Mouse (Mus musculus) frontal cortex, postnatal 36 days (tissue): ENCODE measurements at regions not wholly inside any gene's neighbourhood (a gene's known extent, or its start where the extent isn't known, plus 50 kb on each side); places are given as distances from the start of the nearest gene placed in this dataset.
"Not testable (repeated sequence)": the region's sequence is repeated elsewhere in the genome, so short reads cannot be mapped to it uniquely, and the experiment has no call there.

Experiments
- DNase-seq, 2 experiments: peaks; one replicate each; pipeline ENCODE4 v3.0.0; 2022; ENCODE audit warnings: low spot score in 2 of 2

DNA sequence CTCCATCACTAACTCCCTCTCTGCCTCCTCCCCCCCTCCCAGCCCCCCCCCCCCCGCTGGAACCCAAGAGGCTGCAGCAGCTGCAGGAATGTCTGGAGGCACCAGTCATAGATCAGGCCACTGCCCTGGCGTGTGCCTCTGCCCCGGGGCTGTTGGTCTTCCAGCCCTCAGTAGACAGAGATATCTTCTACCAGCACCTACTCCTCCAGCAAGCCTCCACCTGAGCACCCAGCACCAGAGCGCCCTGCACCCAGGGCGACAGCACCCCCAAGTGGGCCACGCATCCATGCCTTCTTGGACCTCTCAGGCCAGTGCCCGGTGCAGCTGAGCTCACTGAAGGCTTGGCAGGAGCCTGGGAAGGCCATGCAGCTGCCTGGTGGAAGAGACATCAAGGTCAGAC is 936.5 kb downstream of the Diaph3 start:
- DNase-seq: no peak

- no peak for DNase-seq
Observed at GRCm38 (mm10) chr14:86197864-86198263, 943.2 kb downstream of the Diaph3 start.

DNA sequence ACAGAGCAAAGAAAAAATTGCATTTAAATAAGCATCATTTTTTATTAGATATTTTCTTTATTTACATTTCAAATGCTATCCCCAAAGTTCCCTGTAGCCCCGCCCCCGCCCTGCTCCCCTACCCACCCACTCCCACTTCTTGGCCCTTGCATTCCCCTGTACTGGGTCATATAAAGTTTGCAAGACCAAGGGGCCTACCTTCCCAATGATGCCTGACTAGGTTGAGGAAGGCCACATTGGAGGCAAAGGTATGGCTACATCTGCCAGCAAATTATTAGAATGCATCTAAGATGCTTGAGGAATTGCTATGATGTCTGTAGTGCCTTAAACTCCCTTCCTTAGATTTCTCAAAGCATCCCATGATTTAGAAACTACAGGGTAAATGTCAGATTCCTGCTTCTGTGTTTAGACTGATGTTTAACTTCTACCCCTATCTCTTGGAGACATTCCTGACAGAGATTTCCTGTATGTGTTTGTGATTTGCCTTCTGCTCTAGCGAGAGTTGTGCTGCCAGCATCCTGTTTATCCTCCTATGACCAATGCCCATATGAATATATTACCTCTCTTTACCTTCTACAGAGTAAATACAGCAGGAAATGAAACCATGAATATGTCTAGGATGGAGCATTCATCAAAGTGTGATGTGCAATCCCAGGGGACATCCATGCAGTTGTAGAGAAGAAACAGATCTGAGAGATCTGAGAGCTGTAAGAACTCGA is 956.2 kb downstream of the Diaph3 start:
- no peak for DNase-seq

- DNase-seq: no peak
Observed at GRCm38 (mm10) chr14:86178517-86178916, 962.5 kb downstream of the Diaph3 start.

GRCm38 (mm10) chr14:86171118-86171517 is 969.9 kb downstream of the Diaph3 start:
- peak in 1 of 2 experiments; percentile 69 for DNase-seq

GRCm38 (mm10) chr14:86159151-86159550 is 981.9 kb downstream of the Diaph3 start:
- DNase-seq: peak; percentile 81 to 90

DNA sequence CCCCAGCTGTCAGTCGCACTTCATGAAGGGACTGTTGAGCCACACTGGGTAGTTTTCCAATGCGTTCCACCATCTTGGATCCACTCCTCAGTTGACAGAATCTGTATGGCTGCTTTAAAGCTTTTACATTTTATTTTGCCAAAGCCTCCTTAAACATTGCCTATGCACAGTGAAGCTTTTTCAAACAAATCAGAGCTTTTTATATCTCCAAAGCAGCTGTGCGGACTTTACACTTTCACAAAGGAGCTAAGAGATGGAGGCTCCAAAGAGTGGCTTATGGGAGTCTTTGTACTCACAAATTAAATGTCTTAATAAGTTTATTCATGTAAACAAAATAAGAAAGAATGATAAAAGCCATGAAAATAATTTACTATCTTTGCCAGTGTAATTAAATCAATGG is 986.3 kb downstream of the Diaph3 start:
- DNase-seq: peak in 1 of 2 experiments; percentile 30

GRCm38 (mm10) chr14:86151276-86151675 is 989.8 kb downstream of the Diaph3 start:
- DNase-seq: no peak

DNA sequence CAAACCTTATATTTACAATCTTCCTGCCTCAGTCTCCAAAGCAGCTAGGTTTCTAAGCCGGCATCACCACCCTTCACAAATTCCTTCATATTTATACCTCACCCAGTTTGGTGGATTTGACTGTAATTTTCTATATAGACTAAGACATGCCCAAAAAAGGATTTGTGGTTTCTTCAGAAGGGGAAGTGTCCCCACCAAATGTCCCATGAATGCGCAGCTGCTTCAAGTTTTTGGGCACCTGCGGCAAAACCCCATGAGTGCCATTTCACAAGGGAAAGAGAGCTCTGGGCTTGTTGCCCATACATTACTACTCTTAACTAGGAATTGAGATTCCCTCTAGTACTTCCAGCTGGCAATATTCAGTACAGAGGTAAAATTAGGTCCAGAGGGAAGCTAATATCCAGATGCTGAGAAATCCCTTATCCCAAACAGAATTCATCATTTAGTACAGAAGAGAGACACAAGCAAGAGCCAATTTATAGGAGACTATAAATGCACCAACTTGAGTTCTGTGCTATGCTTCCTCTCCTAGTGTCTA is 990.6 kb downstream of the Diaph3 start:
- DNase-seq: no peak

GRCm38 (mm10) chr14:86115254-86116057 is 1025.6 kb downstream of the Diaph3 start:
- DNase-seq: no peak

DNA sequence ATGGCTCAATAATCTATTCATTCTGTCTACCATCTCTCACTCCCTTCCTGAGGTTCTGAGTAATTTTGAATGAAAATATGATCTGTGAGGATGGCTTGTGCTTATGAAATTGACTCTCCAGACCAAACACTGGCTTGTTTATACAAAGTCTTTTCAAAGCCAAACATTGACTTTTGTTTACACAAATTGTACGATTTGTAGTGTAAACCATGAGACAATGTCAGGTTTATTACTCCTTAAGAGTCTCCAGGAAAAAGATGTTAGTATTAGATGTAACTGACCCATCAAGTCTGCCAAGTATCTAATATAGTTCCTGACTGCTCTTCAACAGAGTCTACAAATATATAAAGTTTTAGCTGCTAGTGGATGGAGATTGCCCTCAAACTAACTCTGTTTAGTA is 1039.5 kb downstream of the Diaph3 start:
- DNase-seq: no peak

GRCm38 (mm10) chr14:86070313-86071100 is 1070.5 kb downstream of the Diaph3 start:
- no peak for DNase-seq

DNA sequence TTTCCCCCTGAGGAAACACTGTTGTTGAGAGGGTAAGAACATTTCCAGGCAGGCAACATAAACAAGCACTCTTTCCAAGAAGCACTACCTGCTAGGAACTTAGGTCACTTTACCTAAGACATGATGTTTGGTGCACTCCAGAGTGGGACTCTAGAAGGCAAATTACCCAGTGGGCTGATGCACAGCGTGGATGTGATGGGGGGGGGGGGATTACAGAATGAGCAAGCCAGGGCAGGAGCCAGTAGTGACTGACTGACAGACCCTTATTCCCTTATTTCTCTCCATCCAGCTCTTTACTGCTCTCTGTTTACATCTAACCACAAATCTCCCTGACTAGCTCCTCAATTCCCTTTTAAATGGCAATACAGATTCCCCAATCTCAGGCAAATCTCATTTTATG is 1071.7 kb downstream of the Diaph3 start:
- no peak for DNase-seq

- DNase-seq: no peak
Observed at GRCm38 (mm10) chr14:86067743-86068142, 1073.3 kb downstream of the Diaph3 start.

DNA sequence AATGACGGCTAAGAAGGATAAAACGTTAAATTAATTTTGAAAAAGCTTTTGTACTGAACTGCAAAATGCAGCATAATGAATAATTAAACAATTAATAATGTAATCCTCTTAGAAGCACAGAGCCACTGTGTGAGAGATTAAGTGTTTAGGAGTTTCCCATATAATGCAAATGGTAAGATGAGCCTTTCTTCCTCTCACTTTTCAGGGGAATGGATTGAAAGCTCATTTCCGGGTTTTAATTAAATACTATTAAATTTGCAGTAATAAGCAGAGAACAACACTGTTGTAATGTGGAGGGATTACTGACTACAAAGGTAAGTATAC is 1077.5 kb downstream of the Diaph3 start:
- DNase-seq: no peak

- peak in 1 of 2 experiments; percentile 11 for DNase-seq
Observed at GRCm38 (mm10) chr14:86062885-86063619, 1078.0 kb downstream of the Diaph3 start.

GRCm38 (mm10) chr14:86056991-86057390 is 1084.0 kb downstream of the Diaph3 start:
- no peak for DNase-seq

DNA sequence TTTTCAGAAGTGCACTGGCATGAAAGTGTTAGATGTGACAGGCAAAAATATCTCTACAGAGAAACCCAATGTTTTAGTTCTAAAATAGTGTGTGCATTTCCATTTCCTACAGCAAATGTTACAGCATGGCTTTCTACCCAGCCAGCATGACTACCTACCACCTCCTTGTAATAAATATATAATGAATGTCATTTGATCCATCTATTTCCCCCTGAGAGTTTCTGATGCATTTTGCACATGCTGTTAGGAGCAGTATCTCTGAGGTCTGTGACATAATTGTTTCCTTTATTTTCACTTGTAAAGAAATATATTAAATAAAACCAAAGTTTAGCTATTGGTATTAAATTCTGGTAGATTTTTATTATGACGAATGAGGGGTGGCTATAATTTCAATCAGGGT is 1086.4 kb downstream of the Diaph3 start:
- no peak for DNase-seq

GRCm38 (mm10) chr14:86029401-86029800 is 1111.6 kb downstream of the Diaph3 start:
- no peak for DNase-seq

GRCm38 (mm10) chr14:86017611-86018010 is 1123.4 kb downstream of the Diaph3 start:
- not testable (repeated sequence) for DNase-seq
